Mouse (Mus musculus) cortical plate, adult 2 months (tissue): Measurements from ENCODE around the gene Prrg2.

Experiments
- CTCF ChIP-seq: fragments of 200-500 bp; IDR thresholded peaks from 2 replicates; pipeline ENCODE4 v1.5.1; 2011; ENCODE audit warnings: mild to moderate bottlenecking, control low read depth, low read length; ENCODE audit not compliant: insufficient read depth; ENCODE audit errors: extremely low read depth
- POLR2A ChIP-seq: fragments of 200-500 bp; IDR thresholded peaks from 2 replicates; pipeline ENCODE4 v1.6.1; 2011; ENCODE audit warnings: mild to moderate bottlenecking, low read length, control low read depth; ENCODE audit not compliant: insufficient read depth; ENCODE audit errors: extremely low read depth

GRCm38 (mm10) chr7:45008411-45008810 is 54.1 kb downstream of the Prrg2 start:
- TF ChIP-seq CTCF (no peak), POLR2A (no peak)
